Mouse (Mus musculus): ENCODE results near the gene Spz1. TPM values are rescaled to one million over a fixed set of nuclear protein-coding genes. Genes with fewer than 3 reads are reported as not detected.

Spz1 gene
- polyA plus RNA-seq (2012; rRNA removed): 0.08 TPM in 1 of 2 replicates, not detected in the other

- no peaks in the 10 kb centered on the region for H3K27me3 ChIP-seq (ENCODE audit: control insufficient read depth, insufficient read depth, low read length)
- no peaks in the 10 kb centered on the region for H3K36me3 ChIP-seq (ENCODE audit: control insufficient read depth, insufficient read depth, low read length)
- no peak within 1 kb of the TSS for H3K27ac ChIP-seq (ENCODE audit: insufficient read depth, low read depth, low read length)
- TF ChIP-seq POLR2A (IDR thresholded peaks at IDR 0.05; ENCODE audit: low read depth, low read length): no peak
- no peak for TF ChIP-seq CTCF (IDR thresholded peaks at IDR 0.05; ENCODE audit: extremely low read depth, insufficient read length, insufficient replicate concordance, low read depth, low read length)
- H3K4me3 ChIP-seq (ENCODE audit: low read depth, low read length): no peak within 1 kb of the TSS
- H3K4me1 ChIP-seq (ENCODE audit: control insufficient read depth, insufficient read depth, insufficient read length, low read length): no peaks in the 10 kb centered on the region; the same call in 1 of the 2 replicates
Measured at GRCm38 (mm10) chr13:92576072-92576471, at the start of gene Spz1. Gene Spz1, minus strand, starts transcription at chr13:92576172.

GRCm38 (mm10) chr13:92616459-92616858, 40.5 kb upstream of the Spz1 start:
- H3K27ac ChIP-seq (ENCODE audit: insufficient read depth, low read depth, low read length): no peak overlapping the region
- WGBS: 81% methylated on average over 8 of the region's 8 CpGs
- TF ChIP-seq CTCF (IDR thresholded peaks at IDR 0.05; ENCODE audit: extremely low read depth, insufficient read length, insufficient replicate concordance, low read depth, low read length) (no peak), POLR2A (IDR thresholded peaks at IDR 0.05; ENCODE audit: low read depth, low read length) (no peak)
- H3K36me3 ChIP-seq (ENCODE audit: control insufficient read depth, insufficient read depth, low read length): no peaks in the 10 kb centered on the region
- H3K27me3 ChIP-seq (ENCODE audit: control insufficient read depth, insufficient read depth, low read length): no peaks in the 10 kb centered on the region
- peaks cover 9% of the 10 kb centered on the region; the same call in 1 of the 2 replicates for H3K4me1 ChIP-seq (ENCODE audit: control insufficient read depth, insufficient read depth, insufficient read length, low read length)
- H3K4me3 ChIP-seq (ENCODE audit: low read depth, low read length): no peak overlapping the region

- WGBS: 67% methylated on average over 5 of the region's 5 CpGs
- TF ChIP-seq CTCF (IDR thresholded peaks at IDR 0.05; ENCODE audit: extremely low read depth, insufficient read length, insufficient replicate concordance, low read depth, low read length) (no peak), POLR2A (IDR thresholded peaks at IDR 0.05; ENCODE audit: low read depth, low read length) (no peak)
Measured at GRCm38 (mm10) chr13:92615201-92615600, 39.2 kb upstream of the Spz1 start.

DNA sequence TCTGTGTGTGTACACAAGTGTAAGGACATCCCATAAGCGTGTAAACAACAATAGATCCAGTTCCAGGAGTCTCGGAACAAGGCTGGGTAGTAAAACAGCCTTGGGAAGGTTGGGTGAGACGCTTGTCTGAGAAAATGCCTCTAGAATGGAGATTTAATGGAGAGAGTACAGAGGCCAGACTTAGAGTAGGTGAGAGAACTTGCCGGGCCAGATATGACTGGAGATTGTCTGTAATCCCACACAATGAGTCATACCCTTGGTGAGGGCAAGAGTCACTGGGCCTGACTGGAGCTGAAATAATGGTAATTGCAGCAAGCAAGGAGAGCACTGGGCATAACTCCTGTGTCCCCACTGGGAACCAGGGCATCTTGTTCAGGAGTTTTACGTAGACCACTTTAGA, 37.1 kb upstream of the Spz1 start:
- H3K36me3 ChIP-seq (ENCODE audit: control insufficient read depth, insufficient read depth, low read length): no peaks in the 10 kb centered on the region
- TF ChIP-seq CTCF (IDR thresholded peaks at IDR 0.05; ENCODE audit: extremely low read depth, insufficient read length, insufficient replicate concordance, low read depth, low read length) (no peak), POLR2A (IDR thresholded peaks at IDR 0.05; ENCODE audit: low read depth, low read length) (no peak)
- no peaks in the 10 kb centered on the region for H3K27me3 ChIP-seq (ENCODE audit: control insufficient read depth, insufficient read depth, low read length)
- H3K4me3 ChIP-seq (ENCODE audit: low read depth, low read length): no peak overlapping the region
- 32% methylated on average over 5 of the region's 5 CpGs for WGBS
- peak overlapping the region; percentile 32; the same call in 1 of the 2 replicates for H3K27ac ChIP-seq (ENCODE audit: insufficient read depth, low read depth, low read length)
- H3K4me1 ChIP-seq (ENCODE audit: control insufficient read depth, insufficient read depth, insufficient read length, low read length): peaks cover 12% of the 10 kb centered on the region; the same call in 1 of the 2 replicates

More at GRCm38 (mm10) chr13:92615201-92615600, 39.2 kb upstream of the Spz1 start:
- no peak overlapping the region for H3K4me3 ChIP-seq (ENCODE audit: low read depth, low read length)
- no peaks in the 10 kb centered on the region for H3K36me3 ChIP-seq (ENCODE audit: control insufficient read depth, insufficient read depth, low read length)
- no peak overlapping the region for H3K27ac ChIP-seq (ENCODE audit: insufficient read depth, low read depth, low read length)
- peaks cover 9% of the 10 kb centered on the region; the same call in 1 of the 2 replicates for H3K4me1 ChIP-seq (ENCODE audit: control insufficient read depth, insufficient read depth, insufficient read length, low read length)
- no peaks in the 10 kb centered on the region for H3K27me3 ChIP-seq (ENCODE audit: control insufficient read depth, insufficient read depth, low read length)

- TF ChIP-seq POLR2A (IDR thresholded peaks at IDR 0.05; ENCODE audit: low read depth, low read length) (no peak), CTCF (IDR thresholded peaks at IDR 0.05; ENCODE audit: extremely low read depth, insufficient read length, insufficient replicate concordance, low read depth, low read length) (no peak)
- peaks cover 12% of the 10 kb centered on the region; the same call in 1 of the 2 replicates for H3K4me1 ChIP-seq (ENCODE audit: control insufficient read depth, insufficient read depth, insufficient read length, low read length)
- H3K27ac ChIP-seq (ENCODE audit: insufficient read depth, low read depth, low read length): no peak overlapping the region
- no peaks in the 10 kb centered on the region for H3K36me3 ChIP-seq (ENCODE audit: control insufficient read depth, insufficient read depth, low read length)
- 14% methylated on average over 7 of the region's 7 CpGs for WGBS
- no peaks in the 10 kb centered on the region for H3K27me3 ChIP-seq (ENCODE audit: control insufficient read depth, insufficient read depth, low read length)
- H3K4me3 ChIP-seq (ENCODE audit: low read depth, low read length): peak overlapping the region; percentile 90; the same call in 1 of the 2 replicates
Measured at GRCm38 (mm10) chr13:92611917-92612316, 35.9 kb upstream of the Spz1 start.

- under 1% methylated on average over 43 of the region's 43 CpGs for WGBS
- Histone ChIP-seq H3K27me3 (ENCODE audit: control insufficient read depth, insufficient read depth, low read length) (no peaks in the 10 kb centered on the region), H3K4me1 (ENCODE audit: control insufficient read depth, insufficient read depth, insufficient read length, low read length) (peaks cover 12% of the 10 kb centered on the region; the same call in 1 of the 2 replicates), H3K27ac (ENCODE audit: insufficient read depth, low read depth, low read length) (peak overlapping the region; percentile 51), H3K4me3 (ENCODE audit: low read depth, low read length) (peak overlapping the region; percentile 90), H3K36me3 (ENCODE audit: control insufficient read depth, insufficient read depth, low read length) (no peaks in the 10 kb centered on the region)
- no peak for TF ChIP-seq POLR2A (IDR thresholded peaks at IDR 0.05; ENCODE audit: low read depth, low read length)
Measured at GRCm38 (mm10) chr13:92611254-92611784, 35.3 kb upstream of the Spz1 start.

DNA sequence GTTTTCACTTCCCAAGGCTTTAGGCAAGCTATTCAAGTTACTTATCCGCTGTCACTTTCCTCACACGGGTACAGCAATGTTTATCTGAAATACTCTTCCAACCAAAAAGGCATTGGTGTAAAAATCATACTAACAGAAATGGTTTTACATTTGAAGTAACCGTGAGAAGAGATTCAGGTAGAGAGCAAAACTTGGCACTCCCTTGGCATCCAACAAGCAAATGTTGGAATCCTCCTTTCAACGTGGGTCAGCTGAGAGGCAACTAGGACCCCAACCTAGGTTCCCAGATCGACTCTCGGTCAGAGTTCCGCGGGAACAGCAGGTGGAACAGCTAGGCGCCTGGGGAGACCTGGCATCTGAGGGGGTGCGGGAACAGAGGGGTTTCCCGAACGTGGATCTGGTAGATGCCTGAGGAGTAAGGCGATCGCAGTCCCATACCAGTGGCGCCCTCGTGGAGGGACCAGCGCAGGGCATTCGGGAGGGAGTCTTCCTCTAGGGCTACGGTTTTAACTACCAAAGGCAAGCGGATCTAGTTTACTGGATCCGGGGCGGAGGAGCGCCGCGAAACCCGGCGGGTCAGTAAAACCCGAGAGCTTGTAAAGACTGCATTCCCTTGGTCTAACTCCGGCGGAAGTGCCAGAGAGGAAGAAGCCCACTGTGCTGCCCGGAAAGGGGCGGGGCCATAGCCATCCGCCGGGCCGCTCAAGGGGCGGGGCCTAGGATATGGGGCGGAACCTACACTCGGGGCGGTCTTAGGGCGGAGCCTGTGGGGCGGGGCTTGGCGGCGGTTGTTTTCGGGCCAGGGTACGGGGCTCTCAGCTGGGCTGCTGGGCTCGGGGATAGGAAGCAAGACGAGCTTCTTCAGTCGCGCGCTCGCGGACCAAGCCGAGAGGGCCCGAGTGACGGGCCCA, 34.6 kb upstream of the Spz1 start, which contains the start of gene Serinc5:
Gene Serinc5, plus strand, starts transcription at position 781 of the 911 bp plus-strand sequence.
- 1% methylated on average over 55 of the region's 55 CpGs for WGBS
- Histone ChIP-seq H3K36me3 (ENCODE audit: control insufficient read depth, insufficient read depth, low read length) (no peaks in the 10 kb centered on the region), H3K4me1 (ENCODE audit: control insufficient read depth, insufficient read depth, insufficient read length, low read length) (peaks cover 12% of the 10 kb centered on the region; the same call in 1 of the 2 replicates), H3K27me3 (ENCODE audit: control insufficient read depth, insufficient read depth, low read length) (no peaks in the 10 kb centered on the region), H3K27ac (ENCODE audit: insufficient read depth, low read depth, low read length) (peak within 1 kb of the TSS; percentile 93), H3K4me3 (ENCODE audit: low read depth, low read length) (peak within 1 kb of the TSS; percentile 90)
- TF ChIP-seq CTCF (IDR thresholded peaks at IDR 0.05; ENCODE audit: extremely low read depth, insufficient read length, insufficient replicate concordance, low read depth, low read length) (no peak; the same call in 1 of the 2 replicates), POLR2A (IDR thresholded peaks at IDR 0.05; ENCODE audit: low read depth, low read length) (peak; percentile 92)
